Mouse (Mus musculus) midbrain, postnatal 0 days (tissue): ENCODE measurements at regions not wholly inside any gene's neighbourhood (a gene's known extent, or its start where the extent isn't known, plus 50 kb on each side); places are given as distances from the start of the nearest gene placed in this dataset.

ENCODE experiments used
- ATAC-seq: fragments of 200-750 bp; cut with Nextera tagmentation; 2 replicates; pipeline ENCODE4 v1.8.0; 2017; ENCODE audit warnings: moderate number of reproducible peaks, mild to moderate bottlenecking, moderate TSS enrichment, moderate library complexity; ENCODE audit not compliant: low FRiP score
- DNase-seq: peaks from one replicate; pipeline ENCODE4 v3.0.0-alpha.2; 2015; ENCODE audit warnings: low spot score
- H3K27ac ChIP-seq: fragments of 300-500 bp; sonication (generic); 2 replicates; pipeline ENCODE4 v1.5.1; 2014; ENCODE audit warnings: low read depth, mild to moderate bottlenecking, low read length, mixed read lengths
- H3K27me3 ChIP-seq: fragments of 300-500 bp; sonication (generic); 2 replicates; pipeline ENCODE4 v1.6.1; 2014; ENCODE audit warnings: low read length, control low read depth, mixed read lengths; ENCODE audit not compliant: insufficient read depth
- H3K36me3 ChIP-seq: fragments of 300-500 bp; sonication (generic); 2 replicates; pipeline ENCODE4 v1.6.1; 2014; ENCODE audit warnings: low read length, control low read depth, mixed read lengths; ENCODE audit not compliant: insufficient read depth
- H3K4me1 ChIP-seq: fragments of 300-500 bp; sonication (generic); 2 replicates; pipeline ENCODE4 v1.6.1; 2014; ENCODE audit warnings: mild to moderate bottlenecking, control low read depth, antibody characterized with exemption, low read length, mixed read lengths; ENCODE audit not compliant: insufficient read depth
- H3K4me2 ChIP-seq: fragments of 300-500 bp; sonication (generic); 2 replicates; pipeline ENCODE4 v1.6.1; 2014; ENCODE audit warnings: low read depth, mild to moderate bottlenecking, low read length, mixed read lengths; ENCODE audit not compliant: poor library complexity, severe bottlenecking
- H3K4me3 ChIP-seq: fragments of 300-500 bp; sonication (generic); 2 replicates; pipeline ENCODE4 v1.5.1; 2014; ENCODE audit warnings: low read depth, mild to moderate bottlenecking, low read length, moderate library complexity
- H3K9ac ChIP-seq: fragments of 300-500 bp; sonication (generic); replicated peaks from 2 replicates; pipeline ENCODE4 v1.6.1; 2014; ENCODE audit warnings: mild to moderate bottlenecking, low read length, moderate library complexity, mixed read lengths; ENCODE audit not compliant: poor library complexity, severe bottlenecking
- H3K9me3 ChIP-seq: fragments of 300-500 bp; sonication (generic); 2 replicates; pipeline ENCODE4 v1.6.1; 2016; ENCODE audit warnings: low read length, control low read depth
- CTCF ChIP-seq: IDR thresholded peaks from 2 replicates; pipeline ENCODE4 v1.5.1; 2016; ENCODE audit warnings: antibody characterized with exemption, mild to moderate bottlenecking
- WGBS: fragments of 180-500 bp; shearing (Covaris S2); extraction: QIAGEN DNeasy Blood & Tissue Kit; methylation state at CpG from one replicate; pipeline ENCODE4 v1.1.7; 2014; 5-methylcytosine and 5-hydroxymethylcytosine counted together

DNA sequence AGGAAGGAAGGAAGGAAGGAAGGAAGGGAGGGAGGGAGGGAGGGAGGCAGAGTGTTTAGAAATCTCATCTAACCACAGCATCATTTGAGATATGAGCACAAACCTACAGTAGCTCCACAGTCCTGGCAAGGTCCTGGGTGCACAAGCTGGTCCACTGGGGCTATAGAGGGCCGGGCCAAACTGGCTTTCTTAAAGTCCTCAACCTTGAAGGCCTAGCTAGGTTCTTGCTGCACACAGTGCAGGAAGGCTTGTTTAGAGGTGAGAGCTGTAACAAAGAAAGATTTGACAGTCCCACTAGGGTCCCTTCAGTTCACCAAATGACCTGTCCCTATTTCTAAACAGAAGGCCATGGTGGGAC, 97.3 kb downstream of the Npy start:
- TF ChIP-seq CTCF: no peak
- Histone ChIP-seq H3K4me2 (no peak overlapping the region), H3K27ac (no peak overlapping the region), H3K4me3 (no peak overlapping the region), H3K9me3 (no peaks in the 10 kb centered on the region), H3K9ac (no peak overlapping the region), H3K4me1 (no peaks in the 10 kb centered on the region), H3K36me3 (no peaks in the 10 kb centered on the region), H3K27me3 (no peaks in the 10 kb centered on the region)
- 94% methylated on average over 1 of the region's 1 CpGs for WGBS
- ATAC-seq (no peak), DNase-seq (no peak)

GRCm38 (mm10) chr6:49924296-49924695, 101.8 kb downstream of the Npy start:
- no peak for DNase-seq
- no peaks in the 10 kb centered on the region for H3K9me3 ChIP-seq
- 77% methylated on average over 5 of the region's 5 CpGs for WGBS
- TF ChIP-seq CTCF: no peak
- no peak overlapping the region for H3K4me2 ChIP-seq
- H3K9ac ChIP-seq: no peak overlapping the region
- no peak for ATAC-seq
- no peaks in the 10 kb centered on the region for H3K4me1 ChIP-seq
- H3K27me3 ChIP-seq: no peaks in the 10 kb centered on the region
- no peak overlapping the region for H3K27ac ChIP-seq
- H3K36me3 ChIP-seq: no peaks in the 10 kb centered on the region
- no peak overlapping the region for H3K4me3 ChIP-seq

GRCm38 (mm10) chr6:49928075-49928474, 105.6 kb downstream of the Npy start:
- no peaks in the 10 kb centered on the region for H3K36me3 ChIP-seq
- TF ChIP-seq CTCF: no peak
- H3K27me3 ChIP-seq: no peaks in the 10 kb centered on the region
- H3K9me3 ChIP-seq: no peaks in the 10 kb centered on the region
- no peaks in the 10 kb centered on the region for H3K4me1 ChIP-seq
- H3K27ac ChIP-seq: no peak overlapping the region
- DNase-seq (no peak), ATAC-seq (no peak)
- 82% methylated on average over 4 of the region's 4 CpGs for whole genome bisulfite sequencing
- no peak overlapping the region for H3K4me2 ChIP-seq
- no peak overlapping the region for H3K4me3 ChIP-seq
- H3K9ac ChIP-seq: no peak overlapping the region

DNA sequence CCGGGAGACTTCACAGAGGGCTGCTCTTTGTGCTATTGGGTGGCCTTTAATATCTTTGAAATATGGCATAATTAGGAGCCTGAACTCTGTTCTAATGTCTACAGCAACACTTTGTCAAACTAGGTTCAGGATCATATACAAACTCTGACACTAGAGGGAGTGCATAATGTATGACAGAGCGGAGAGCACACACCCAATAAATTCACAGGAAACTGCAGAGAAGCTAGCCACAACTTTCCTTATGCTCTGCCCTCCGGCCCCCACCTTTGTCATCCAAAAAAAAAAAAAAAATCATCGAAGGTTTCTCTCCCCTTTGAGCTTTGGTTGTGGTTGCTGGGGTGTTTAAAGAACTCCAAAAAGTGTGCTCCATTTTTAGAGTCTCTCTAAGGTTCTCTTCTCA, 107.6 kb downstream of the Npy start:
- H3K9ac ChIP-seq: no peak overlapping the region
- peak; percentile 44; the same call in 1 of the 2 replicates for ATAC-seq
- no peak overlapping the region for H3K4me2 ChIP-seq

GRCm38 (mm10) chr6:49943087-49943486, 120.6 kb downstream of the Npy start:
- no peaks in the 10 kb centered on the region for H3K4me1 ChIP-seq
- no peak overlapping the region for H3K4me2 ChIP-seq
- DNase-seq: no peak
- H3K27me3 ChIP-seq: no peaks in the 10 kb centered on the region
- H3K27ac ChIP-seq: no peak overlapping the region
- H3K36me3 ChIP-seq: no peaks in the 10 kb centered on the region
- no peak for ATAC-seq
- TF ChIP-seq CTCF: no peak
- H3K9ac ChIP-seq: no peak overlapping the region
- no peaks in the 10 kb centered on the region for H3K9me3 ChIP-seq
- WGBS: 68% methylated on average over 9 of the region's 9 CpGs
- H3K4me3 ChIP-seq: no peak overlapping the region

More for the DNA sequence above, 107.6 kb downstream of the Npy start:
- WGBS: 45% methylated on average over 4 of the region's 4 CpGs
- peak; percentile 74 for TF ChIP-seq CTCF
- Histone ChIP-seq H3K27me3 (no peaks in the 10 kb centered on the region), H3K9me3 (no peaks in the 10 kb centered on the region), H3K36me3 (no peaks in the 10 kb centered on the region), H3K4me1 (no peaks in the 10 kb centered on the region), H3K27ac (no peak overlapping the region), H3K4me3 (no peak overlapping the region)
- peak; percentile 65 for DNase-seq

DNA sequence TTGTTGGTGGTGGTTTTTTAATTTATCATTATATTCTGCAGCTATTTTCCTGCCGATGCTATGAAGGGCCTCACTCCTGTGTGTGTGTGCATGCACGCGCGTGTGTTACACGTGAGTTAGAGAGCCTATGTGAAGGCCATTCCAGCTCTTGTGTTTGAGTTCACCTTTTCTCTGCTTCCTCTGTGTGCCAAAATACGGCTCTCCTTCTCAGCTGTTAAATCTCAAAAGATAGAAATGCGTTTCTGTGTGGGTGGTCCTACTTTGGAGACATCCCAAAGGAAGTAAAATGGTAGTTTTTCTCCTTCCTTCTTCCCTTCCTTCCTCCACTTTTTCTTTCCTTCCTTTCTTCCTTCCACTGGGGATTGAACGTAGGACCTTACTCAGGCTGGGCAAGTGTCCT, 136.4 kb downstream of the Npy start:
- H3K27ac ChIP-seq: no peak overlapping the region
- no peaks in the 10 kb centered on the region for H3K36me3 ChIP-seq
- no peak for DNase-seq
- no peak overlapping the region for H3K4me3 ChIP-seq
- no peaks in the 10 kb centered on the region for H3K9me3 ChIP-seq
- H3K27me3 ChIP-seq: no peaks in the 10 kb centered on the region
- H3K9ac ChIP-seq: no peak overlapping the region
- H3K4me2 ChIP-seq: no peak overlapping the region
- 90% methylated on average over 8 of the region's 8 CpGs for WGBS
- ATAC-seq: no peak
- no peak for TF ChIP-seq CTCF
- no peaks in the 10 kb centered on the region for H3K4me1 ChIP-seq
